Comparison of ENCODE assay signal across 9 mouse cellular contexts in genomic region chr2:70262565-70263082, GRCm38 (mm10).
A peak's percentile ranks its signal among the peaks of the same experiment; 100 is the strongest.
DNase-seq lines count a peak whose midpoint lies in the region; ATAC-seq lines count a peak whose summit lies in the region.
"Had no signal": no experiment of that assay in that cellular context is flagged by ENCODE, and none has a peak within 500 bp of the region (broad histone marks: within the 10 kb centered on the region; RNA-seq: fewer than 3 reads in every experiment).

No protein-coding gene starts in this region.

- no peaks in the 10 kb centered on the region for H3K36me3 ChIP-seq in kidney, embryonic 16.5 days (ENCODE audit: insufficient read depth, low read length)

- H3K4me3 ChIP-seq in kidney, embryonic 16.5 days (ENCODE audit: low read length) = no peak overlapping the region

- H3K9me3 ChIP-seq in kidney, embryonic 16.5 days (ENCODE audit: low read length) = no peaks in the 10 kb centered on the region

- peak; percentile 54; the same call in 1 of the 2 replicates for ATAC-seq in kidney, embryonic 16.5 days (ENCODE audit: low FRiP score, low TSS enrichment)
- peak; percentile 72 to 87 for ATAC-seq in hematopoietic stem cell, adult 5-6 weeks (replicated peaks in 1 of 2; ENCODE audit: insufficient read depth in 1 of 2, low FRiP score in 2 of 2, low TSS enrichment in 1 of 2, low read depth in 1 of 2, poor library complexity in 2 of 2, severe bottlenecking in 2 of 2)
- ATAC-seq: Patski had no signal

- no peak overlapping the region for H3K4me2 ChIP-seq in kidney, embryonic 16.5 days (replicated peaks; ENCODE audit: low read depth, low read length)

- H3K4me1 ChIP-seq in kidney, embryonic 16.5 days (ENCODE audit: insufficient read depth, low read length) = 0 out of 2 replicates have a peak, but pooled peaks cover 9% of the 10 kb centered on the region

- H3K9ac ChIP-seq in kidney, embryonic 16.5 days (replicated peaks; ENCODE audit: low read length) = no peak overlapping the region

- 15% methylated on average over 9 of the region's 9 CpGs for WGBS in kidney, embryonic 16.5 days

- no peak for DNase-seq in kidney, adult 18-20 months
- peak; percentile 47 for DNase-seq in embryo, embryonic 11 days
- peak; percentile 39 for DNase-seq in neural tube, embryonic 10.5 days (ENCODE audit: extremely low spot score, low spot score)
- DNase-seq in urinary bladder, postnatal 36 days (ENCODE audit: low spot score in 2 of 2) = no peak
- DNase-seq in thymus, adult 18-20 months = no peak
- DNase-seq in urinary bladder, postnatal 10 days (ENCODE audit: low spot score) = no peak

- H3K27ac ChIP-seq in kidney, embryonic 16.5 days (ENCODE audit: low read length) = peak overlapping the region; percentile 23; the same call in 1 of the 2 replicates

- no peaks in the 10 kb centered on the region for H3K27me3 ChIP-seq in kidney, embryonic 16.5 days (ENCODE audit: insufficient read depth, low read length)
- H3K27me3 ChIP-seq: Patski had no signal

Comparison
In these comparisons a context has a peak if more than half of its experiments do, and no peak if none do; other contexts are left out.
1. DNase-seq: peak in embryo, embryonic 11 days (single experiment) and neural tube, embryonic 10.5 days (single experiment); none in kidney, adult 18-20 months (single experiment), urinary bladder, postnatal 36 days (0 of 2), thymus, adult 18-20 months (0 of 2) and urinary bladder, postnatal 10 days (single experiment).